Mouse (Mus musculus): ENCODE measurements around the gene Lrrfip1. TPM values are rescaled to one million over a fixed set of nuclear protein-coding genes. Genes with fewer than 3 reads are reported as not detected.

Gene Lrrfip1
- polyA plus RNA-seq, 1 experiment from 2014 or later, result 33.0 TPM

DNA sequence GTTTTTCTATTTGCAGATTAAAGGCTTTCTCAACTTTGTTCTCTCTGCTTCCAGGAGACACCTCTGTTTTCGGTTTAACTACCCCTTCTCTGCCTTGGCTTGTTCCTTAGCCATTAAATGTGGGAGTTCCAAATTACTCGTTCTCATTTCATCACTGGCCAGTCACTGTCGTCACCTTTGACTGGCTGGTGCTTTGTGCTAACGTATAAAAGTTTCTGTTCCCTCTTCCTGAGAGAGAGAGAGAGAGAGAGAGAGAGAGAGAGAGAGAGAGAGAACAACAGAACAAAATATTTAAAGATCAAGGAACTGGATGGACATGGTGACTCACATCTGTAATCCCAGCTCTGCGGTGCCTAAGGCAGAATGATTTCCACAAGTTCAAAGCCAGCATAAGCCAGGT is 47.7 kb downstream of the Lrrfip1 start:
- Histone ChIP-seq H3K9me3 (no peaks in the 10 kb centered on the region), H3K36me3 (no peaks in the 10 kb centered on the region), H3K27ac (no peak overlapping the region), H3K4me1 (0 out of 2 replicates have a peak, but pooled peaks cover 3% of the 10 kb centered on the region), H3K9ac (no peak overlapping the region), H3K27me3 (no peaks in the 10 kb centered on the region), H3K4me3 (no peak overlapping the region), H3K4me2 (replicated peaks) (no peak overlapping the region)
- WGBS, result 65% methylated on average over 5 of the region's 5 CpGs
- no peak for ATAC-seq (ENCODE audit: insufficient number of reproducible peaks, insufficient read depth, low FRiP score, low TSS enrichment)

DNA sequence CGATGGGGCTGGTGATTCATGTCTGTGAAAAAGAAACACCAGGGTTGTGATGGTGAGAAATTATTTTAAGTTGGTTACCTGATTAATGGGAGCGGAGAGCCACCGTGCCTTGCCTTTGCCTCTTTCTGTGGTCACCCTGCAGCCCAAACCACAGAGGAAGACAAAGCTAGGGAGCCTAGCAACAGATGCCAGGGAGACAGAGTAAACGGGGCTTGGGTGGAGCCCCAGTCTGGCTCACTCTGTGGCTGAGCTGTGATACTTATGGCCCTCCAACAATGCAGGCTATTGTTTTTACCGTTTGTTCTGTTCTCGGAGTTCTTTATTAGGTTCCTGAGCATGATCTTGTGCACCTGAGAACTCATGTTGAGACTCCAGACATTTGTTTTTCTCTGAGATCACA is 50.8 kb downstream of the Lrrfip1 start:
- Histone ChIP-seq H3K9ac (no peak overlapping the region), H3K4me1 (peaks cover 13% of the 10 kb centered on the region), H3K27ac (no peak overlapping the region), H3K4me2 (replicated peaks) (no peak overlapping the region), H3K27me3 (no peaks in the 10 kb centered on the region), H3K4me3 (no peak overlapping the region), H3K36me3 (no peaks in the 10 kb centered on the region), H3K9me3 (no peaks in the 10 kb centered on the region)
- WGBS, result 73% methylated on average over 6 of the region's 6 CpGs
- no peak for ATAC-seq (ENCODE audit: insufficient number of reproducible peaks, insufficient read depth, low FRiP score, low TSS enrichment)

DNA sequence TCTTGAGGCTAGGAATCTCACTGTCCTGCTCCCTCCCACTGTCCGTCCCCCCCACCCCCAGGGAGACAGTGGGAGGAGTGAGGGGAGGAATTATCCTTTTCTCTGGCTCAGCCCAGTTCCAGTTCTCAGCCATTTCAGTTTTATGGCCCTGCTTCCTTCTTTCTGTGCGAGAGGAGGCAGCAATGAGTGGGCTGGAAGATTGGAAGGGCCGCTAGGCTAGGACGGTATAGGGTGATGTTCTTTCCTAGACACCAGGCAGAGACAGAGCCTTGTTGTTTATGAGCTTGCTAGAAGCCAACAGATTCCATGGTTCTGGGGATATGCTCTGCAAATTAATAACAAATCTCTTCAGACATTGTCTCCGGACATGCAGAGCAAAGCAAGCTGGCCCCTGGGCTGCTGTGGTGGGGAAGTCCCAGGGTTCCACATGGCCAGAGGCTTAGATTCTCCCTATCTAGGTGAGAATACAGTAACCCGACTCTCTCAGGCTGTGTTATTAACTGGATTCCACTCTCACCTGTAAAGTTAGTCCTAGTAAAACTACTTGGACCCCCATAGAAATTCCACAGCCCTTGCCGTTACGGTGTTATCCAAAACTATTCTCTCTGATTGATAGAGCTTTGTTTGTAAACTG is 53.0 kb downstream of the Lrrfip1 start:
- WGBS, result 72% methylated on average over 8 of the region's 8 CpGs
- Histone ChIP-seq H3K27ac (no peak overlapping the region), H3K9me3 (no peaks in the 10 kb centered on the region), H3K9ac (no peak overlapping the region), H3K36me3 (no peaks in the 10 kb centered on the region), H3K4me3 (no peak overlapping the region), H3K27me3 (no peaks in the 10 kb centered on the region), H3K4me1 (peaks cover 13% of the 10 kb centered on the region), H3K4me2 (replicated peaks) (no peak overlapping the region)
- no peak for ATAC-seq (ENCODE audit: insufficient number of reproducible peaks, insufficient read depth, low FRiP score, low TSS enrichment)

DNA sequence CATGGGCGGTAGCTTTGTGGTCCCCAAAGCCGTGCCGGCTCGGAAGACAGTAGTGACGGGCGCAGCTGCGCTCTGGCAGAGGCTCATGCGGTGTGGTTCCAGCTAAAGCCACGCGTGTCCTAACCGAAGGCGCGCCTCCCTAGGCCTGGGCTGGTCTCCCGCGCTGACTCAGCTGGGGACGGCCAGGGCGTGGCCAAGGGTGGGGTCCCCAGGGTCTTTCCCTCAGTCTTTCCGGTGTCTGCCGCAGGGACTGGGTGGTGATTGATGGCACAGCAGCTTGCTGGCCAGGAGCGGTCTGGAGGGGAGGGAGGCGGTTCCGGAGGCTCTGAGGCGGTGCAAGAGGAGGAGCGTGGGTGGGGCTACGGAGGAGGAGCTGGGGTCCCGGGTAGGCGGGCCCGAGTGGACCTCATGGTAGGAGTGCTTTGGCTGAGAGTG is 54.2 kb downstream of the Lrrfip1 start:
- Histone ChIP-seq H3K9me3 (no peaks in the 10 kb centered on the region), H3K27me3 (no peaks in the 10 kb centered on the region), H3K4me2 (replicated peaks) (peak overlapping the region; percentile 99), H3K27ac (peak overlapping the region; percentile 57; the same call in 1 of the 2 replicates), H3K9ac (peak overlapping the region; percentile 60), H3K36me3 (no peaks in the 10 kb centered on the region), H3K4me1 (peaks cover 17% of the 10 kb centered on the region), H3K4me3 (peak overlapping the region; percentile 52)
- peak; percentile 91 for ATAC-seq (ENCODE audit: insufficient number of reproducible peaks, insufficient read depth, low FRiP score, low TSS enrichment)
- under 1% methylated on average over 28 of the region's 28 CpGs for WGBS

DNA sequence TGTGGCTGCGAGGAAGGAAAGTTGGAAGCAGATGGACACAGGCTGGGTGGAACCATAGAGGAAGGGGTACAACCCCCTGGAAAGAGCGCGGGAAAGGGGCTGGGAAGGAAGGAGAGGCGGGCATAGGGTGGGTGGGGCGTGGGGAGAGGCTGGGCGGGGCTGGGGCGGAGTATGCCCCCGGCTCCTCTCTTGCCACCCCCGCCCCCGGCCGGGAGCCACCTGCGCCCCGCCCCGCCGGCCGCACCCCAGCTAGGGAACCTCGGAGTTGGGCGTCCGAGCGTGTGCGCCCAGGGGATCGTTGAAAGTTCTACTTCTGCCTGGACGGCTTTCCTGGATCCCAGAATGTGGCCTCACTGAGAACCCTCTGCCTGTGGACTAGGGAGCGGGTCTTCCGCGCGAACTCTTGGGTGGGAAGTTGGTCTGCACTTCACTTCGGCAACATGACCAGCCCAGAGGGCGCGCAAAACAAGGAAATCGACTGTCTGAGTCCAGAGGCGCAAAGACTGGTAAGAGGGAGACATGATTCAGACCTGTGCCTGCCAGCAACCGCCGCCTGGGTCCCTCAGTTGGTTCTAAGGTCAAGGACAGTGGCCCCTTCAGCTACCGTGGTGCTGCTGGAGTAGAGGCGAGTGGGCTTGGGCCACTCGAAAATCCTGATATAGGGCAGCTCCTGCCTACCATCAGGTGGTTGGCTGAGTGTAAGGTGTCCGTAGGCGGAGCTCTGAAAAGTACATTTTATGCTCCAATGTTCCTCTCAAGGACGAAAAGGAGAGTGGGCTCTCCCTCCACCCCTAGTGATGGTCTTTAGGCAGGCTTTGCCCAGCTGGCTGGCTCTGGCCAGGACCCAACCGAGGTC is 54.9 kb downstream of the Lrrfip1 start:
- WGBS, result 4% methylated on average over 35 of the region's 41 CpGs
- H3K27me3 ChIP-seq, result no peaks in the 10 kb centered on the region
- no peaks in the 10 kb centered on the region for H3K36me3 ChIP-seq
- peaks cover 24% of the 10 kb centered on the region for H3K4me1 ChIP-seq
- H3K9ac ChIP-seq, result peak overlapping the region; percentile 60
- H3K9me3 ChIP-seq, result no peaks in the 10 kb centered on the region
- peak overlapping the region; percentile 57 for H3K27ac ChIP-seq
- H3K4me3 ChIP-seq, result peak overlapping the region; percentile 52
- ATAC-seq (ENCODE audit: insufficient number of reproducible peaks, insufficient read depth, low FRiP score, low TSS enrichment), result no peak
- peak overlapping the region; percentile 99 for H3K4me2 ChIP-seq (replicated peaks)

DNA sequence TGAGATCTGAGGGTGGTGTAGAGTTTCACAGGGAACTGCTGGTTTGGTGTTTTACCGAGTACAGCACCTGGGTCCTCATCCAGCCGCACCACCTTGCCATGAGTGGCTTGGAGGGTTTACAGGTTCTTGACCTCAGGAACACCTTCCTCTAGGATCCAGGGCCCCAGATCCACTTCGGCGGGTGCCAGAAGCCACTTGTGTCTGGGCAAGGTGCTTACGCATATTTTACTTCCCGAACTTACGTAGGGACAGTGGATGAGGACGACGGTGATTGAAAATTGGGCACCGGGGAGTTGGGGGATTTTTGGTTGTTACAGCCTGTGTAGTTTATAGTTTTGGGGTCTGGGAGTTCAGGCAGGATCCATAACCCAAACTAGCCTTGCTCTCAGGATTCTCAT is 55.5 kb downstream of the Lrrfip1 start:
- Histone ChIP-seq H3K36me3 (no peaks in the 10 kb centered on the region), H3K4me1 (peaks cover 24% of the 10 kb centered on the region), H3K4me3 (peak overlapping the region; percentile 52), H3K9ac (peak overlapping the region; percentile 60; the same call in 1 of the 2 replicates), H3K27me3 (no peaks in the 10 kb centered on the region), H3K4me2 (replicated peaks) (peak overlapping the region; percentile 99), H3K27ac (no peak overlapping the region), H3K9me3 (no peaks in the 10 kb centered on the region)
- 54% methylated on average over 10 of the region's 10 CpGs for WGBS
- no peak for ATAC-seq (ENCODE audit: insufficient number of reproducible peaks, insufficient read depth, low FRiP score, low TSS enrichment)

DNA sequence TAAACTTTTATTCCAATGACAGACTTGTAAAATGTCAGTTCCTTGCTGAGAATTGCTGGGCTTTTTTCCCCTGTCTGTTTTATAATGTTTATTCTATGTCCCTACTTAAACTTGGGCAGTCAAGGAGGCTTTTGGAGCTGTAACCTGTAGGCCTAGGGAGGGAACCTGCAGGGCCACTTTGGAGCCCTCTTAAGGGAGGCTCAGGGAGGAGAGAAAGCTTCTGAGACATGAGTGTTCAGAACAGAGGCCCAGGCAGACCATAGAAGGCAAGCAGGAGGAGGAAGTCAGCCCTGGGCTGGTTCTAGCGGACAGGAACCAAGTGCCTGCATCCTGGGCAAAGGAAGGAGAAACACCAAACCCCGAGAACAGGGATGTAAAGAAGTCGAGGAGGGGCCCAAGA is 56.3 kb downstream of the Lrrfip1 start:
- no peaks in the 10 kb centered on the region for H3K27me3 ChIP-seq
- WGBS, result 56% methylated on average over 3 of the region's 3 CpGs
- no peak for ATAC-seq (ENCODE audit: insufficient number of reproducible peaks, insufficient read depth, low FRiP score, low TSS enrichment)
- peaks cover 24% of the 10 kb centered on the region for H3K4me1 ChIP-seq
- no peaks in the 10 kb centered on the region for H3K36me3 ChIP-seq
- H3K4me3 ChIP-seq, result no peak overlapping the region
- H3K4me2 ChIP-seq (replicated peaks), result 0 out of 2 replicates have a peak overlapping the region, but pooled peaks have one; percentile 99
- no peak overlapping the region for H3K9ac ChIP-seq
- H3K27ac ChIP-seq, result no peak overlapping the region
- no peaks in the 10 kb centered on the region for H3K9me3 ChIP-seq

DNA sequence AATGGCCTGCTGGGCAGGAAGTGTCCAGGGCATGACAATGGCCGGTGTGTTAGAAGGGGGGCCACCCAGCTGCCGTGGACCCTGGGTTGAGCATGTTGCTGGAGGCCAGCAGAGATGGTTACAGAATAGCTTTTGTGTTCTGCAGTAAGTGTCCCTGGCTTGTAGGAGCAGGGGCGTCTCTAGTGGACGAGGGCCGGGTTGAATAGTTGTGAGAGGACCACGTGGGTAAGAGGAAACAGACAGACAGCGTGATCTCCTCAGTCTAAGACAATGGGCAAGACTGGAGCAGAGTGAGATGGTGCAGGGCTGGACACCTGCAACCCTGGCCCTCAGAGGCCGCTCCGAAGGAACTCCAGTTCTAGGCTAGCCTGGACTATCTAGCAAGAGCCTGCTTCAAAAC is 57.2 kb downstream of the Lrrfip1 start:
- Histone ChIP-seq H3K9ac (no peak overlapping the region), H3K27ac (no peak overlapping the region), H3K27me3 (no peaks in the 10 kb centered on the region), H3K36me3 (no peaks in the 10 kb centered on the region), H3K4me2 (replicated peaks) (no peak overlapping the region), H3K9me3 (no peaks in the 10 kb centered on the region), H3K4me3 (no peak overlapping the region), H3K4me1 (peaks cover 27% of the 10 kb centered on the region)
- ATAC-seq (ENCODE audit: insufficient number of reproducible peaks, insufficient read depth, low FRiP score, low TSS enrichment), result no peak
- WGBS, result 52% methylated on average over 9 of the region's 9 CpGs

DNA sequence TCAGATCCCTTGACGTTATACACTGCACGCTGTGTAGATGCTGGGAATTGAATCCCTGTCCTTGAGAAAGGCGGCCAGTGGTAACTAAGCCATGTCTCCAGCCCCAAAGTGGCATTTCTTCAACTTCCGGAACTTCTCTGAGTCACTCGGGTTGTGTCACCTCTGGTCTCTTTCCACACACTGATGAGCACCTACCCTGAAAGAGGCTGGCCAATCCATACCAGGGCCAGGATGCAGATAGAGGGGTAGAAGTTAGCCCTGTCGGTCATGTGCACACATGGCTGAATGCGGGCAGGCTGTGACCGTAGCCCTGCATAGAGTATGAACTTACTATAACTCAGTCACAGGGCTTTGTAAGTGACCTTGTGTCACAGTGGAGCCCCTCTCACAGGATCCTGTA is 57.9 kb downstream of the Lrrfip1 start:
- H3K4me2 ChIP-seq (replicated peaks), result no peak overlapping the region
- ATAC-seq (ENCODE audit: insufficient number of reproducible peaks, insufficient read depth, low FRiP score, low TSS enrichment), result no peak
- H3K36me3 ChIP-seq, result no peaks in the 10 kb centered on the region
- peaks cover 33% of the 10 kb centered on the region for H3K4me1 ChIP-seq
- no peak overlapping the region for H3K9ac ChIP-seq
- no peaks in the 10 kb centered on the region for H3K9me3 ChIP-seq
- 83% methylated on average over 8 of the region's 8 CpGs for WGBS
- H3K27me3 ChIP-seq, result no peaks in the 10 kb centered on the region
- H3K4me3 ChIP-seq, result no peak overlapping the region
- H3K27ac ChIP-seq, result no peak overlapping the region

DNA sequence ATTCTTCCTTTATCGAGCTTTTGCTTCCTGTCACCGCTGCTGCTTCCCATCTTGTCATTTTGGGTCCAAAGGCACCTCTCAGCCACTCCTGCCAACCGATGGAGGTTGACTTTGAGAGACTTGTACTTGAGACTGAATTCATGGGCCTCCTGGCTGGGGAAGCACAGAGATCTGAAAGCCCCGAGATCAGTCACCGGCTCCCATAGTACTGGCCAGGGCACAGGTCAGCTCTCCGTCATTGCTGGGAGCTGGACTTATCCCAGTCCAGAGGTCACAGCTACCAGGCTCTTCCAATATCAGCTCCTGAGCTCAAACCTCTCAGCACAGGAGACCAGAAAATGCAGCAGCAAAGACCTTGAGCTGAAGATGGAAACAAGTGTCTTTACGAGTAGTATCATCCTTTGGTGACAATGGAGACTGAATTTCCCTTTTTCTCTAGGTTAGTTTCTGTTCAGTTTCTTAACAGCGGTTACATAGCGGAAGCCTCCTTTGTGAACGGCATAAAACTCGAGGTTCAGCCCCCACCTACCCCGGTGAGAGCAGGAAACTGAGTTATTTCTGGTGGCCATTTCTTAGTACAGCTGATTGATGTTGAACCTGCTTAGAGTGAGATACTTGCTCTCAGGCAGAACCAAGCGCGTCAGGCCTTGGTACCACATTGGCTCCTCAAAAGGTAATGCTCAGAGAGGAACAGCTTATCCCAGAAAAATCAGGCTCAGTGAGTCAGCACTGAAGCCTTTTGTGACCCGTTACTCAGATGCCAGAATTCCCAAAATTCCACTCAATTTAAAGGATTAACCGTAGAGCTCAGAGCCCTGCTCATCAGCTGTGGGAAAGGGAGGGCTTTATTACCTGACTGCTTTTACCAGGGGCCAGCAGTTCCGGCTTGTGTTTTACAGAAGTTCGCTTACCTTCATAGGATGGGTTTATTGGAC is 59.0 kb downstream of the Lrrfip1 start:
- no peaks in the 10 kb centered on the region for H3K27me3 ChIP-seq
- H3K4me3 ChIP-seq, result no peak overlapping the region
- ATAC-seq (ENCODE audit: insufficient number of reproducible peaks, insufficient read depth, low FRiP score, low TSS enrichment), result no peak
- H3K27ac ChIP-seq, result no peak overlapping the region
- H3K36me3 ChIP-seq, result no peaks in the 10 kb centered on the region
- H3K4me1 ChIP-seq, result peaks cover 43% of the 10 kb centered on the region
- no peaks in the 10 kb centered on the region for H3K9me3 ChIP-seq
- H3K4me2 ChIP-seq (replicated peaks), result no peak overlapping the region
- 65% methylated on average over 18 of the region's 18 CpGs for WGBS
- H3K9ac ChIP-seq, result no peak overlapping the region

DNA sequence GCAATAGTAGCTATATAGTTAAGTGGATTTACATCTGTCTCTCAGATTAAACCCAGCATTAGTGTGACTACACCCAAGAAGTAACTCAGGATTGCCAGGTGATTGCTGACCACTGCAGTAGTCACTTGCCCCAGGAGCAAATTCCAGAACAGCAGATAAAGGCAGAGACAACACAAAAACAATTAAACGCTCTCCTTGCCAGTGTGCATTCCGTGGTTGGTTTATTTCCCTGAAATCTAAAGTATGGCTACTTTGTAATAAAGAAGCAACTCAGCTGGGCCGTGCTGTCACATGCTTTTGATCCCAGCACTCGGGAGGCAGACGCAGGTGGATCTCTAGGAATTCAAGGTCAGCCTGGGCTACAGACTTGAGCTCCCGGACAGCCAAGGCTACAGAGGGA is 59.7 kb downstream of the Lrrfip1 start:
- no peak for ATAC-seq (ENCODE audit: insufficient number of reproducible peaks, insufficient read depth, low FRiP score, low TSS enrichment)
- Histone ChIP-seq H3K27ac (no peak overlapping the region), H3K36me3 (no peaks in the 10 kb centered on the region), H3K9ac (no peak overlapping the region), H3K4me2 (replicated peaks) (no peak overlapping the region), H3K4me3 (no peak overlapping the region), H3K27me3 (no peaks in the 10 kb centered on the region), H3K4me1 (peaks cover 41% of the 10 kb centered on the region), H3K9me3 (no peaks in the 10 kb centered on the region)
- 64% methylated on average over 6 of the region's 6 CpGs for WGBS
